Mouse (Mus musculus): ENCODE results near the gene Ctnna3.
A peak's percentile ranks its signal among the peaks of the same experiment; 100 is the strongest.
"Not testable (repeated sequence)": the region's sequence is repeated elsewhere in the genome, so short reads cannot be mapped to it uniquely, and the experiment has no call there.

The Ctnna3 gene

DNA sequence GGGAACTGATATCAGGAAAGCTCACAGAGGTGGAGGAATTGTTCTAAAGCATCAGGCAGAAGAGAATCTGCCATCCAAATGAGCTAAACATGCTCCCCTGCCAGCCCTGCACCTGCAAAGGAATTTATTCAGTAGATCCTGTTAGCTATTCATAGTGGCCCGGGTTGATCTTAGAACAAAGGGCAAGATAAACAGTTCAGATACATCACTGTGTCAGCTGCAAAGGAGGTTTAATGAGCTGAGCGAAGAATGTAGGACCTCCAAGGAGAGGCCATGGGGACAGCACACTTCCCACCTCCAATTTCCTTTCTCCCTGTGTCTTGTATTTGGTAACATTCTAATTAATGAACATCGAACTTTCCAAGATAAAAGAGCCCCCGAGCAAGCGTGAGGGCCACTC lies 1206.9 kb downstream of the Ctnna3 start:
- DNase-seq (ENCODE audit: low read depth), result no peak

DNA sequence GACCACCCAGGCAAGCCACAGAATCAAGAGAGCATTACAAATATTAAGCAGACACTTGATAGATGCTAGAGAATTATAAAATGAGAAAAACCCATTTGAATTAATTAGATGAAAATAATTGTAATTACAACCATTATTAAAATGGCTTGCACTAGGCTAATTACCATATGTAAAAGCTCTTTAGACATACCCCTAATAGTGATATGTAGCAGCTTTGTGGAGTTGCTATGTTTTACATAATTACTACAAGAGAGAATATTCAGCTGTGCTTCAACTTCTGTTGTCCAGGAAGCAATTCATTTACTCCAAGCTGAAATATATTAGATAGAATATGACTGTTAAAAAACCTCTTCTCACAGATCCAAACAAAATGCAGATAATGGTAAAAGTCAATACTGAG lies 1209.2 kb downstream of the Ctnna3 start:
- DNase-seq (ENCODE audit: low read depth), result no peak

DNA sequence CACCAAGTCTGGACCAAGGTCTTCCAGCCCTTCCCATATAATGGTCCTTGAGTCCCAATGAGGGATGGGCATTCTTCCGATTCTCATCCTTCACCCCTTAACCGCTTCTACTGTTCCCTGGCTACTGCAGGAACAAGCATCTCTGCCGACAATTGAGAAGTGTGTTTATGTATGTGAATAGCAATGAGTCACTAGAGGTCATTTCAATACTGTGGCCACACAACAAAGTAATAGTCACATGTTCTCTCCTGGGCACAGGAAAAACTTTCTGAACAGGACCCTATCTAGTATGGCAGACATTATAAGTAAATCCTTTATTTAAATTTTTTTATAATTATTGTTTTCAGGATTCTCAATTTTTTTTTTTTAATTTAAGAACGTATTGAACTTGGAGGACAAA lies 1211.2 kb downstream of the Ctnna3 start:
- no peak for DNase-seq (ENCODE audit: low read depth)

DNA sequence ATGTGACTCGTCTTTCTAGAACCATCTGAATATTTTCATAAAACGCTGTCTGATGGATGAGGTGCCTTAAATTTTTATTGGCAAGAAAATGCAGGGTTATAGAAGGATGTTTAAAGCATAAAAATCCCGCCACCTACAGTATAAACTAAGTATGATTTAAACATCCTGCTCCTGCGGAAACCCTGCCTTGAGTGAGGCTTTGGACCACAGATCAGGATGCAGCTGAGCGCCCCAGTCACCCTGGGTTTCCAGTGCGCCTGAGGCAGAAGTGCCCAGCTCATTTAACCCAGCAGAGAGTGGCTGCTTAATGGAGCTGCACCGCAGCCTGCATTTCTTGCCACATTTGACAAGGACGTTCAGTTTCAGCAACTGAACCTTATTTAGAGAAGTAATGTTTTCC lies 1211.7 kb downstream of the Ctnna3 start:
- no peak for DNase-seq (ENCODE audit: low read depth)

DNA sequence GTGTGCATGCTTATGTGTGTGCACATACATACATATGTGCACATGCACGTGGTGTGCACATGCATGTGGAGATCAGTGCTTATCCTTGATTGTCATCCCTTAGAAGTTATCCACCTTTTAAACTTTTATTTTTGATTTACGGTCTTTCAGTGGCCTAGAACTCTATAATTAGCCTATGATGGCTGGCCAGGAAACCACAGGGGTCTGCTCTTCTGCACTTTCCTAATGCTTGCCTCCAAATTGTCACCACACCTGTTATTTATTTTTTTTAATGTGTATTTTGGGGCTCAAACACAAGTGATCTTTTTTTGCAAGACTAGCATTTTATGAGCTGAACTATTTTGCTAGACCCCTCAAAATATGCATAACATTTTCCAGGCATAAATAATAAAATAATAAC lies 1214.1 kb downstream of the Ctnna3 start:
- DNase-seq (ENCODE audit: low read depth), result no peak

DNA sequence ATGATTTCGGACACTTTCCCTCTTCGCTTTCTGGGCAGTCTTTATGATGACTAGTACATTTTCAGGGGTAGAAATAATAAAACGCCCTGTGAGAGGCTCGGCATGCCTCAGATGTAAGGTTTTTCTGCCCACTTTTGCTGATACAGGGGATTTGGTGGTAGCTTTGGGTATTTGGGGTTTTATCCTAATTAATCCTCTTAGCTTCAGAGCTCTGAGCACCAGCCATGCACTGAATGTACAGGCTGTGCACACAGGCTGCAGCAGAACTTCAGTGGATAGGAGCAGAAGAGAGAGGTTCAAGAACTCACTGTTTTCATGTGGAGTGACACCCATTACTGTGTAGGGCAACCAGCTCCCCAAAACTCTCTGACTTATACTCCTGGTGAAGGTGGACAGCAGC lies 1231.3 kb downstream of the Ctnna3 start:
- no peak for DNase-seq (ENCODE audit: low read depth)

DNA sequence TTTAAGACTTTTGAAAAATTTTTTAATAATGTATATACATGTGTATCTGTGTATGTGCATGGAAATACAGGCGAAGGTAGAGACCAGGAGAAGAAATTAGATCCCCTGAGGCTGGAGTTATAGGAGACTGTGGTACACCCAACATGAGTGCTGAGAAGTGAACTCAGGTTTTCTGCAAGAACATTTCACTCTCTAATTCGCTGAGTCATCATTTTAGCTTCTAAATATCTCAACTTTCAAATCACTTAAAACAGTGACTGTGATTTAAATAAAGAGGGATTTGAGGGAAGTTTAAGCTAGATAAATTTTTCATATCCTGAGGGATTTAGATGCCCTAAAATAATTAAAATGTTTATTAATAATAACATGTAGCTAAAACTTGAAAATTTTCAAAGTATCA lies 1241.6 kb downstream of the Ctnna3 start:
- no peak for DNase-seq (ENCODE audit: low read depth)

DNA sequence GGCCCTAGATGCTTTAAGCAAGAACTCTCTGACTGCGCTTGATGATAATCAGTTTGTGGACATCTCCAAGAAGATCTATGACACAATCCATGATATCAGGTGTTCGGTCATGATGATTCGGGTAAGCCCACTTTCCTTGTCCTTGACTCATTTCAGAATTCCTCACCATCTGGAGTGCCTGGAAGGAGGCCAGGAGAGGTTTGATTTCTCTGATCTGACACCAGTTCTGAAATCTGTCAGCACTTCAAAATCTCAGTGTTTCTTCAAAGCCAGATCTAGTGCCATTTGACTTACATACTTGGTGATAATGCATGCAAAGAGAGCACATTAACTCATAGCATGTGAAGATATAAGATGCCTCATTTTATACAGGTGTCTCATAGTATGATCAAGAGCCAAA lies 1245.9 kb downstream of the Ctnna3 start:
- DNase-seq (ENCODE audit: low read depth), result no peak

DNA sequence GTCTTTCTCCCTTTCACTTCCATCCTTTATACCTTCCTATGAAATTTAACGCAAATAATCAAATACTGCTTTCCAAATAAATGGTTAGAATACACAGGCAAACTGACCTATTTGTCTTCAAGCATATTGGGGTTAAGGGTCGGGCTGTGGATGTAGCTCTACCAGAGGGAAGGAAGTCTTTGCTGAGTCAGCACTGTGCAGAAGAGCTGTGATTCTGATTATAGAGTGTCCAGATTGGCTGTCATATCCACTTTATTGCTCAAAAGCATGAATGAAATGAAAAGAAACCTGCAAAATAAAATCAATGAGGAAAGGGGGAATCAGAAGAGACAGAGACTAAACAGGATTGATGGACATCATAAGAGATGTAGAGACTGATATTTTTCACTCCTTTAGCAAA lies 1280.1 kb downstream of the Ctnna3 start:
- no peak for DNase-seq (ENCODE audit: low read depth)

DNA sequence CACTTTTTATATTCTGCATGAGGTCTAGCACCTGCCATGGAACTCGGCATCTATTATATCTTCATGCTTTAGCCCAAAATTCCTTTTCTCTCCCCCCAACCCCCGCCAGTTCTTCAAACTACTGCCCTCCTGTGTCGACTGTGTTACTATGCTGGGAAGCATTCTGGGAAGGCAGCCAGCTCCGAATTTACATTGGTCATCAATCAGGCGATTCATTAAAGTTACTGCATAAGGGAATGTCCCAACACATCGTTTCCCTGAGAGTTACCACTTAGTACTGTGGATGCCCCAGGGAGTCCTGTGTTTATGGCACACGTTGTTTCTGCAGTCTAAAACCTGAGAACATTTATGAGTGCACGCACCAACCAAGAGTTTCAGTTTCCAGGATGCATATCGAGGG lies 1288.1 kb downstream of the Ctnna3 start:
- no peak for DNase-seq (ENCODE audit: low read depth)

DNA sequence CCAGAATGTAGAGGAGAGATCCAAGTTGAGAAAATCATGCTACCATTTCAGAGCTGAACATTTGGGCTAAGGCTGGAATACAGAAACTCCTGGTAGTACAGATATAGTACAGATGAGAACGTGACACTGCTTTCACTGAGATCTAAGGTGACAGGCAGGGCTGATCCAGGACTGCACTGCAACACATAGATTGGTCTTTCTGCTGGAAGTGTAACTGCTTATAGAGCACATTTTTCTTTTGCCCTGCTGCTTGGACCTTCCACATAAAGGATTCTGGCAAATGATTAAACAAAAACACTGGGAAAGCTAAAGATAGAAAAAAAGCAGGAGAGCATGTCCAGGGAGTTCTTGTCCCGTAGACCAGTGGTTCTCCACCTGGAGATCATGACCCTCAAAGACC lies 1305.8 kb downstream of the Ctnna3 start:
- no peak for DNase-seq (ENCODE audit: low read depth)

DNA sequence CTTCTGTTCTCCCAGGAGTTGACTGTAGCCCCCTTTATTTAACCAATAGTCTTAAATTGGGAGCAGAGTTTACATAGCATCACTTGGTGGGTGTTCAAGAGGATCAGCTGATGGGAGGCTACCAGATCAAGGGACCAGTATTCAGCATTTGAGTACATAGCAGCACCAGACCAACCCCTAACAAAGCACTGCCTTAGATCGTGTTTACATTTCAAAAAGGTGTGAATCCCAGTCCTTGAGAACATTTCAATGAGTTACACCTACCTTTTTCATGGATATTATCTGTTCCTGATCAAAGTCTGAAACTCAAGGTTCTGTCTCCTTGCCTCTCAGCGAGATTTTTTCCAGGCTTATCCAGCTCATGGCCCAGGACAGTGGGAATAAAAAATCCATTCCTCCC lies 1306.7 kb downstream of the Ctnna3 start:
- DNase-seq (ENCODE audit: low read depth), result no peak

DNA sequence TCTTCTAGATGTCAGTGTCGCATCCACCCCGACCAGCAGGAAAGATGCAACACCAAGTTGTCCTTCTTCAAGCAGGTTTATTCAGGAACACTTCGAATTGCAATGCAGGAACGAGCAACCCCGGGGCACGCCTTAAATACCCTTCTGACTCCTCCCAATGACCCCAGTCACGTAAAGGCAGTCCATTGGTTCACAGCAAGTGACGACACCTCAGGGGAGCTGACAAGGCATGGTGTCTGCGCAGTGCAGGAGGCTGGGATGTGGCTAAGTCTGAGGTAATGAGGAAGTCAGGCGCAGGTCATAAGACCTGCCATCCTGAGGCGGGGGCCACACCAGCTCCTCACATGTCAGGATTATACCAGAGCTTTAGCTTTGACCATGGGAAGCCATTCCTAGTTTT lies 1311.8 kb downstream of the Ctnna3 start:
- not testable (repeated sequence) for DNase-seq (ENCODE audit: low read depth)

DNA sequence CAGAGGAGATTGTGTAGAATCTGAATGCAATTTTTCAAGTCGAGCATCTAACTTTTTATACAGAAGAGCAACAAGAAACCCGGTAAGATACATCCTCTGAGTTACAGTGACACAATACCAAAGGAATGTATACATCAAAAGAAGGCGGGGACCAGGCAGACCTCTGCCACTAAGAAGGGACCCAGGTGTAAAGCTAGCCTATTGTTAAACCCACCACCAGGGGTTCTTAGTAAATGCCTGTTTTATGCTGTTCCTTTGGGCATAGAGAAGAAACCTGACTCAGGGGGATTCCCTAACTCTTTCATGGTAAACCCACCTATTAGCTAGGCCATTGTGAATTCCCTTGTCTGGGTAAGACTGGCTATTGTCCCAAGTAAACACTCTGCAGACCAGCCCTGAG lies 1314.2 kb downstream of the Ctnna3 start:
- not testable (repeated sequence) for DNase-seq (ENCODE audit: low read depth)

DNA sequence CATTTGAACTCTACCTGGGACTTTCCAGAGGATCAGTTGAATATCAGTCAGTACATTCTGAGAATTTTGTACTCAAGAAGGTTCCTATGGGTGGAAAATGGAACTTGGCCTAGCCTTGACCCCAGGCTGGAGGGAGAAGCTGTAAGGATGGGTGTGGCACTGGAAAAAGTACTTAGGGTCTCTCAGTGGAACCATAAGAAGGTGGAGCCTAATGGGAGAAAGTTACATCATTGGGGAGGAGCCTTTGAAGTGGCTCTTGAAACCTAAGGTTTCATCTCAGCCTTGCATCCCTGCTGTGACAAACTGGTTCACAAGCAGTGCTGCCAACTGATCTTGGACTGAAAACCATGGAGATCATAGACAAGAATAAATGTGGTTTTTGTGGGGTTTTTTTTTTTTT lies 1318.8 kb downstream of the Ctnna3 start:
- DNase-seq (ENCODE audit: low read depth), result no peak

DNA sequence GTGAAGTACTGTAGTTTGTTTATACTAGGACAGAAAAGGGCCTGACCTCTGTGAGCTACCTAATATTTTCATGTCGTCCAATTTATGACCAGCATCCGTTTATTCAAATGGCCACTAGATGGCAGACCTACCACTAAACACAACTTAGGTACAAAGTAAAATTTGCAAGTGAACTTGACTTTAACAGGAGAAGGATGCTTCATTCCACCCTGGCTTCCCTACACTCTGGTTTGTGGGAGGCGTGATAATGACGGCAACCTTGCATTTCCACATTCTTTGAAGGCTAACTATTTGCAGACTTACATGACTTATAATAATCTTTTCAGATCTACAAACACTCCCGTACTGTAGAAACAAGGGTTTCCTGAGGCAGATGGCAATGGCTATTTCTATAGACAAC lies 1320.9 kb downstream of the Ctnna3 start:
- DNase-seq (ENCODE audit: low read depth), result peak; percentile 4

DNA sequence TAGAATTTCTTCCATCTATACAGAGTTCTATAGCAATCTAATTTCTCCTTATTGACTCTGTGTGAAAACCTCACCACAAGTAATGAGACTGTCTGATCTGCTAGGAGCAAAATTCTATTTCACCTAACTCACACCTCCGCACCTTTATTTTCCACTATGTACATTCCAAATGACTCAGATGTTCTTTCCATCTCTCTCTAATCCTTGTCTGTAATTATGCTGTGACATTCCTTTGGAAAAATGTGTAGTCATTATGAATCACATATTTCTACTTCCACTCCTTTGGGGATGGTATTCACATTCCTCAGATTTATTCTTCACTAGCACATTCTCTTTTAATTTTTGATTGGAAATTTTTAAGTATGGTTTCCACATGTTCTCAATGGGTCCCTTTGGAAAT lies 1406.4 kb downstream of the Ctnna3 start:
- no peak for DNase-seq (ENCODE audit: low read depth)

DNA sequence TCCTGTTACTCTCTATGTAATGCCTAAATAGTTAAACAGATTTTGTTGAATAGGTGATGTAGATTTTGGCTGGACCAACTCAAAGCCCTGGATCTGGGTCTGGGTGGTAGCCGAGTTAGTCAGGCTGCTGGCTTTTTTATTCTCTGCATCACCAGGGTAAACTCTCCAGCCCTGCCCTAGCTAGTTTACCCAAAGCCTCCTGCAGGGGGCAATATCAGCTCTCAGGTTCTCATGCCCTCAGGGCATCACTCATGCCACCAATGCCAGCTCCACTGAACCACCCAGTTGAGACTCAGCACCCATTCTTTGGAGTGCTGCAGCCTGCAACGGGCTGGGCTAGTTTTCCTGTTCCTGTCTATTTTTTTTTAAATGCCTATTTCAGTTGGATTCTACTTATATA lies 1431.5 kb downstream of the Ctnna3 start:
- no peak for DNase-seq (ENCODE audit: low read depth)

DNA sequence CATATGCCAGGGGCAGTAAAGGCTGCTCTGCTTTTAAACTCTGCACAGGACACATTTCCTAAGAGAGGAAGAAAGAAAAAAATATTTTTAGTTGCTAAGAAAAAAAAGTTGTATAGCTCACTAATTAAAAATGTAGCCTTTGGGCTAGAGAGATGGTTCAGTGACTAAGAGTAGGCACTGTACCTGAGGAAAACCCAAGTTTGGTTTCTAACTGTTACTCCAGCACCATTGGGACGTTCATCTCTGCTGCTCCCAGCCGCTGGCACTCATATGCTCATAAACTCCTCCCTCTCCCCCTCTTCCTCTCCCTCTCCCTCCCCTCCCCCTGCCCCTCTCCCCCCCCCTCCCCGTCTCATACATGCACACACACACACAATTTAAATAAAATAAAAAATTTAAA lies 1441.0 kb downstream of the Ctnna3 start:
- DNase-seq (ENCODE audit: low read depth), result no peak

DNA sequence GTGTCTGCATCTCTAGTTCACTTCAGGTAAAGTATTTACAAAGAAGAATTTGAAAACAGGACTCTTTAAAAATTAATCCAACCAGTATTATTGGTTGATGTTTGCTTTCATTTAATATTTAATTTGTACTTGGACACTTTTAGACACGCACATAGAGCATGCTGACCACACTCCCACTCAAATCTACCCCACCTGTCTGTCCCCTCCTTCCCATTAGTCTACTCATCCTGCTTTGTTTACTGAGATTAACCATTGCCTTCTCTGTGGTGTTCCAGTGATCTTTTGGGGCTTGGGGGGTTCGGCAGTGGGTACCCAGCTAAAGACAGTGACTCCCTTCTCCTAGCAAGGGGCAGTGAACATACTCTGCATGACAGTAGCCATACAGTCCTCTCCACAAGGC lies 1446.6 kb downstream of the Ctnna3 start:
- no peak for DNase-seq (ENCODE audit: low read depth)

DNA sequence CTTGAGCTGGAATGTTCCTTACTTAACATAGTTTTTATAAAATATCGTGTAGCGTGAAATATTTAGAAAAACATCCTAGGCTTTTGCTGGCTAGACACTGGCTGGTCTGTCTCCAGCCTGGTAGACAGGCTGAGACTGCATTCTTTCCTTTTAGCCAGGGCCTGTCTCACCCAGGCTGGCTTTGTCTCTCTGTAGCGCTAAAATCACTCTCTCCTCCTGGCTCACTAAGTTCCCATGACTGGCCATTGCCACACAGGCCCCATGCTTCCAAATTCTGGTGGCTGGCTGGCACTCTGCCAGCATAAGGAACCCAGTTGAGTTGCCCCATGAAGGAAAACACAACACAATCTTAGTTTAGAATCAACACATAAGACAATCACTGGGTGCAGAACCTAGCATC lies 1450.0 kb downstream of the Ctnna3 start:
- no peak for DNase-seq (ENCODE audit: low read depth)

DNA sequence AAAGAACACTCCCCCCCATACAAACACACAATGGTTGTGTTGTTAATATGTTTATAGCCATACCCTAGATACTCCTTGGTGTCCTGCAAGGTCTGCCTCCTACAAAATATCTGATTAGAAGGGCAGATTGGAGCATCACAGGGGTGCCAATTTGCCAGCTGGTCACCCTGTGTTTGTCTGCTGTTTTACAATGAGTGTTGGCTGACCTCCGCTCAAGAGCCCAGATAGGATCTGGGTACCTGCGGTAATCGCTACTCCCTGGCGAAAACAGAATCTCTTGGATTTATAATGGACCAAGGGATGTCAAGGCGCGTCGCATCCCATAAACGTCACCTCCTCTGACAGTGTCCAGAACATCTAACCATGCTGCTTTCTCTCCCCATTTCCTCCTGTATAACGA lies 1457.0 kb downstream of the Ctnna3 start:
- no peak for DNase-seq (ENCODE audit: low read depth)

DNA sequence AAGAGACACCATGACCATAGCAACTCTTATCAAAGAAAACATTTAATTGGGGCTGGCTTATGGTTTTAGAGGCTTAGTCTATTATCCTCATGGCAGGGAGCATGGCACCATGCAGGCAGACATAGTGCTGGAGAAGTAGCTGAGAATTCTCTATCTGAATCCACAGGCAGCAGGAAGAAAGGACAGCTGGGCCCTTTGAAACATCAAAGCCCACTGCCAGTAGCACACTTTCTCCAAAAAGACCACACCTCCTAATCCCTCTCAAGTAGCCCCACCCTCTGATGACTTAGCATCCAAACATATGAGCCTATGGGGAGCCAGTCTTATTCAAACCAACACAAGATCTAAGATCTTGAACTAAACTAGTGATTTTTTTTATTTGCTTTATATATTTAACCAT lies 1462.6 kb downstream of the Ctnna3 start:
- DNase-seq (ENCODE audit: low read depth), result no peak

DNA sequence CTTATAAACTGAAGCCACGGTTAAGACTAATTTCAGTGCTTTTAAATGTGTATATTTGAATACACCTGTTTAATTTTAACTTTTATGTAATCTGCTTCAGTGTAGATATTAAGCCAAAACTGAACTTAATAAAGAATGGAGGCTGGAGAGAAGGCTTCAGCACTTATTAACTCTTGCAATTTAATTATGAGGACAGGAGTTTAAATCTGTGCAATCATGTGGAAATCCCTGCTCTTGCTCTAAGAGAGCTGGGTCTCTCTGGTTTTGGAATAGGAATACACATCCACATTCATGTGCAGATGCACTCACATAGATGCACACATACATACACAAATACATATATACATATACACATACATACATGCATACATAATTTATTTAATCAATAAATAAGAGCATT lies 1468.8 kb downstream of the Ctnna3 start:
- DNase-seq (ENCODE audit: low read depth), result no peak

DNA sequence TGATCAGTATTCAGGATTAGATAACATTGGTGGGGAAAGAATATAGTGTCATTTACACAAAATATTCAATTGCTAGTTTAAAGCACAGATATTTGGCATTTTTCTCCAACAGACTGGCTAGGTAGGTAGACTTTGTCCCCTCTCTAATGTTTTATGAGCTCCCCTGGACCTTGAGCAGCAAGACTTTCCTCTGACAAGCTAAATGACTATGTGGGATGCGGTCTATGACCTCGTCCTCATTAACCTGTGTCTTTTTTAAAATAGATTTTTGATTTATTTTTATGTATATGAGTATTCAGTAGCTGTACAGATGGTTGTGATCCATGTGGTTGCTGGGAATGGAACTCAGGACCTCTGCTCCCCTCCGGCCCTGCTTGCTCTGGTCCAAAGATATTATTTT lies 1471.8 kb downstream of the Ctnna3 start:
- DNase-seq (ENCODE audit: low read depth), result no peak

All from c-Kit-positive CD71-negative TER-119-negative erythroid progenitor cells, embryonic 14.5 days (primary cell).